Mouse (Mus musculus): Measurements from ENCODE around the gene Il20rb. TPM values are rescaled to one million over a fixed set of nuclear protein-coding genes. Genes with fewer than 3 reads are reported as not detected.

The Il20rb gene
- total and polyA plus RNA-seq, 2 experiments = 0.83 to 0.88 TPM

GRCm38 (mm10) chr9:100522029-100522428 lies 35.4 kb upstream of the Il20rb start:
- Histone ChIP-seq H3K36me3 (ENCODE audit: control insufficient read depth, insufficient read depth, low read length) (no peaks in the 10 kb centered on the region), H3K4me1 (ENCODE audit: control insufficient read depth, insufficient read depth, low read length) (peaks cover 10% of the 10 kb centered on the region), H3K27me3 (ENCODE audit: control insufficient read depth, insufficient read depth, low read length) (no peaks in the 10 kb centered on the region), H3K4me3 (ENCODE audit: insufficient read depth, low read depth, low read length) (no peak overlapping the region), H3K27ac (replicated peaks; ENCODE audit: insufficient read depth, low read depth, low read length) (no peak overlapping the region), H3K9ac (ENCODE audit: low read depth, low read length) (no peak overlapping the region), H3K79me2 (ENCODE audit: control insufficient read depth, insufficient read depth, low read length) (peaks cover 15% of the 10 kb centered on the region; the same call in 1 of the 2 replicates)
- DNase-seq (ENCODE audit: extremely low read depth, low read depth, low spot score) = no peak
- TF ChIP-seq CTCF (IDR thresholded peaks at IDR 0.05; ENCODE audit: low read depth, low read length) = no peak
- TF ChIP-seq POLR2A (IDR thresholded peaks at IDR 0.05; ENCODE audit: extremely low read depth, insufficient read depth, low read length) = no peak
- 61% methylated on average over 2 of the region's 2 CpGs for WGBS

GRCm38 (mm10) chr9:100520586-100520985 lies 34.0 kb upstream of the Il20rb start:
- Histone ChIP-seq H3K4me3 (ENCODE audit: insufficient read depth, low read depth, low read length) (no peak overlapping the region), H3K27me3 (ENCODE audit: control insufficient read depth, insufficient read depth, low read length) (no peaks in the 10 kb centered on the region), H3K27ac (replicated peaks; ENCODE audit: insufficient read depth, low read depth, low read length) (no peak overlapping the region), H3K36me3 (ENCODE audit: control insufficient read depth, insufficient read depth, low read length) (no peaks in the 10 kb centered on the region), H3K4me1 (ENCODE audit: control insufficient read depth, insufficient read depth, low read length) (peaks cover 7% of the 10 kb centered on the region), H3K79me2 (ENCODE audit: control insufficient read depth, insufficient read depth, low read length) (peaks cover 11% of the 10 kb centered on the region; the same call in 1 of the 2 replicates), H3K9ac (ENCODE audit: low read depth, low read length) (no peak overlapping the region)
- peak; percentile 66 for DNase-seq (ENCODE audit: extremely low read depth, low read depth, low spot score)
- TF ChIP-seq CTCF (IDR thresholded peaks at IDR 0.05; ENCODE audit: low read depth, low read length) (peak; percentile 40; the same call in 1 of the 2 replicates), POLR2A (IDR thresholded peaks at IDR 0.05; ENCODE audit: extremely low read depth, insufficient read depth, low read length) (no peak)
- whole genome bisulfite sequencing = 0% methylated on average over 2 of the region's 2 CpGs

GRCm38 (mm10) chr9:100520012-100520411 lies 33.4 kb upstream of the Il20rb start:
- TF ChIP-seq POLR2A (IDR thresholded peaks at IDR 0.05; ENCODE audit: extremely low read depth, insufficient read depth, low read length) = no peak
- peak; percentile 44; the same call in 1 of the 2 replicates for TF ChIP-seq CTCF (IDR thresholded peaks at IDR 0.05; ENCODE audit: low read depth, low read length)
- 94% methylated on average over 3 of the region's 3 CpGs for WGBS
- H3K4me3 ChIP-seq (ENCODE audit: insufficient read depth, low read depth, low read length) = no peak overlapping the region
- no peak overlapping the region for H3K9ac ChIP-seq (ENCODE audit: low read depth, low read length)
- peak; percentile 71 for DNase-seq (ENCODE audit: extremely low read depth, low read depth, low spot score)
- peaks cover 7% of the 10 kb centered on the region for H3K4me1 ChIP-seq (ENCODE audit: control insufficient read depth, insufficient read depth, low read length)
- no peaks in the 10 kb centered on the region for H3K27me3 ChIP-seq (ENCODE audit: control insufficient read depth, insufficient read depth, low read length)
- peaks cover 11% of the 10 kb centered on the region; the same call in 1 of the 2 replicates for H3K79me2 ChIP-seq (ENCODE audit: control insufficient read depth, insufficient read depth, low read length)
- H3K27ac ChIP-seq (replicated peaks; ENCODE audit: insufficient read depth, low read depth, low read length) = 0 out of 2 replicates have a peak overlapping the region, but pooled peaks have one; percentile 6
- no peaks in the 10 kb centered on the region for H3K36me3 ChIP-seq (ENCODE audit: control insufficient read depth, insufficient read depth, low read length)

GRCm38 (mm10) chr9:100507581-100507980 lies 21.0 kb upstream of the Il20rb start:
- Histone ChIP-seq H3K4me3 (ENCODE audit: insufficient read depth, low read depth, low read length) (no peak overlapping the region), H3K27me3 (ENCODE audit: control insufficient read depth, insufficient read depth, low read length) (no peaks in the 10 kb centered on the region), H3K27ac (replicated peaks; ENCODE audit: insufficient read depth, low read depth, low read length) (no peak overlapping the region), H3K4me1 (ENCODE audit: control insufficient read depth, insufficient read depth, low read length) (peaks cover 6% of the 10 kb centered on the region), H3K9ac (ENCODE audit: low read depth, low read length) (no peak overlapping the region), H3K36me3 (ENCODE audit: control insufficient read depth, insufficient read depth, low read length) (no peaks in the 10 kb centered on the region), H3K79me2 (ENCODE audit: control insufficient read depth, insufficient read depth, low read length) (peaks cover 17% of the 10 kb centered on the region; the same call in 1 of the 2 replicates)
- peak; percentile 38 for DNase-seq (ENCODE audit: extremely low read depth, low read depth, low spot score)
- TF ChIP-seq POLR2A (IDR thresholded peaks at IDR 0.05; ENCODE audit: extremely low read depth, insufficient read depth, low read length) = no peak
- TF ChIP-seq CTCF (IDR thresholded peaks at IDR 0.05; ENCODE audit: low read depth, low read length) = no peak
- 72% methylated on average over 2 of the region's 2 CpGs for WGBS

GRCm38 (mm10) chr9:100506652-100507051 lies 20.1 kb upstream of the Il20rb start:
- Histone ChIP-seq H3K79me2 (ENCODE audit: control insufficient read depth, insufficient read depth, low read length) (peaks cover 18% of the 10 kb centered on the region; the same call in 1 of the 2 replicates), H3K4me3 (ENCODE audit: insufficient read depth, low read depth, low read length) (peak overlapping the region; percentile 36; the same call in 1 of the 2 replicates), H3K27ac (replicated peaks; ENCODE audit: insufficient read depth, low read depth, low read length) (no peak overlapping the region), H3K4me1 (ENCODE audit: control insufficient read depth, insufficient read depth, low read length) (peaks cover 6% of the 10 kb centered on the region), H3K27me3 (ENCODE audit: control insufficient read depth, insufficient read depth, low read length) (no peaks in the 10 kb centered on the region), H3K36me3 (ENCODE audit: control insufficient read depth, insufficient read depth, low read length) (peaks cover 1% of the 10 kb centered on the region; the same call in 1 of the 2 replicates), H3K9ac (ENCODE audit: low read depth, low read length) (no peak overlapping the region)
- DNase-seq (ENCODE audit: extremely low read depth, low read depth, low spot score) = peak; percentile 68
- TF ChIP-seq POLR2A (IDR thresholded peaks at IDR 0.05; ENCODE audit: extremely low read depth, insufficient read depth, low read length) = no peak
- no peak for TF ChIP-seq CTCF (IDR thresholded peaks at IDR 0.05; ENCODE audit: low read depth, low read length)
- WGBS = 3% methylated on average over 2 of the region's 2 CpGs

GRCm38 (mm10) chr9:100505498-100505897 lies 18.9 kb upstream of the Il20rb start:
- TF ChIP-seq POLR2A (IDR thresholded peaks at IDR 0.05; ENCODE audit: extremely low read depth, insufficient read depth, low read length) = no peak
- no peak for TF ChIP-seq CTCF (IDR thresholded peaks at IDR 0.05; ENCODE audit: low read depth, low read length)
- Histone ChIP-seq H3K27ac (replicated peaks; ENCODE audit: insufficient read depth, low read depth, low read length) (peak overlapping the region; percentile 51; the same call in 1 of the 2 replicates), H3K9ac (ENCODE audit: low read depth, low read length) (peak overlapping the region; percentile 54; the same call in 1 of the 2 replicates), H3K27me3 (ENCODE audit: control insufficient read depth, insufficient read depth, low read length) (no peaks in the 10 kb centered on the region), H3K4me3 (ENCODE audit: insufficient read depth, low read depth, low read length) (peak overlapping the region; percentile 41; the same call in 1 of the 2 replicates), H3K4me1 (ENCODE audit: control insufficient read depth, insufficient read depth, low read length) (peaks cover 6% of the 10 kb centered on the region), H3K36me3 (ENCODE audit: control insufficient read depth, insufficient read depth, low read length) (peaks cover 1% of the 10 kb centered on the region; the same call in 1 of the 2 replicates), H3K79me2 (ENCODE audit: control insufficient read depth, insufficient read depth, low read length) (peaks cover 17% of the 10 kb centered on the region; the same call in 1 of the 2 replicates)
- DNase-seq (ENCODE audit: extremely low read depth, low read depth, low spot score) = peak; percentile 39
- WGBS = 29% methylated on average over 4 of the region's 4 CpGs
